Mouse (Mus musculus): ENCODE measurements at regions not wholly inside any gene's neighbourhood (a gene's known extent, or its start where the extent isn't known, plus 50 kb on each side); places are given as distances from the start of the nearest gene placed in this dataset.

GRCm38 (mm10) chr13:101824962-101825361, 56.9 kb upstream of the Pik3r1 start:
- WGBS = 86% methylated on average over 2 of the region's 2 CpGs
- no peaks in the 10 kb centered on the region for H3K27me3 ChIP-seq
- no peak overlapping the region for H3K27ac ChIP-seq
- no peaks in the 10 kb centered on the region for H3K4me1 ChIP-seq
- H3K4me2 ChIP-seq = no peak overlapping the region
- H3K4me3 ChIP-seq = no peak overlapping the region
- H3K36me3 ChIP-seq = no peaks in the 10 kb centered on the region
- H3K9me3 ChIP-seq = no peaks in the 10 kb centered on the region
- no peak for ATAC-seq (ENCODE audit: insufficient number of reproducible peaks, insufficient read depth, low FRiP score, low TSS enrichment, low read depth)
- H3K9ac ChIP-seq = no peak overlapping the region

GRCm38 (mm10) chr13:101831872-101832629, 64.0 kb upstream of the Pik3r1 start:
- Histone ChIP-seq H3K9ac (no peak overlapping the region), H3K36me3 (no peaks in the 10 kb centered on the region), H3K4me2 (no peak overlapping the region), H3K27ac (no peak overlapping the region), H3K4me1 (peaks cover 4% of the 10 kb centered on the region; the same call in 1 of the 2 replicates), H3K27me3 (no peaks in the 10 kb centered on the region), H3K4me3 (no peak overlapping the region), H3K9me3 (no peaks in the 10 kb centered on the region)
- WGBS = 80% methylated on average over 7 of the region's 7 CpGs
- no peak for ATAC-seq (ENCODE audit: insufficient number of reproducible peaks, insufficient read depth, low FRiP score, low TSS enrichment, low read depth)

- Histone ChIP-seq H3K27ac (no peak overlapping the region), H3K9ac (no peak overlapping the region), H3K36me3 (no peaks in the 10 kb centered on the region), H3K4me2 (no peak overlapping the region), H3K4me1 (peaks cover 4% of the 10 kb centered on the region; the same call in 1 of the 2 replicates), H3K9me3 (no peaks in the 10 kb centered on the region), H3K27me3 (no peaks in the 10 kb centered on the region), H3K4me3 (no peak overlapping the region)
- 38% methylated on average over 4 of the region's 4 CpGs for WGBS
- no peak for ATAC-seq (ENCODE audit: insufficient number of reproducible peaks, insufficient read depth, low FRiP score, low TSS enrichment, low read depth)
Measured at GRCm38 (mm10) chr13:101834546-101834945, 66.5 kb upstream of the Pik3r1 start.

- no peaks in the 10 kb centered on the region for H3K36me3 ChIP-seq
- no peak for ATAC-seq (ENCODE audit: insufficient number of reproducible peaks, insufficient read depth, low FRiP score, low TSS enrichment, low read depth)
- H3K27me3 ChIP-seq = no peaks in the 10 kb centered on the region
- WGBS = 73% methylated on average over 1 of the region's 1 CpGs
- peaks cover 4% of the 10 kb centered on the region; the same call in 1 of the 2 replicates for H3K4me1 ChIP-seq
- H3K27ac ChIP-seq = no peak overlapping the region
- no peak overlapping the region for H3K4me3 ChIP-seq
- H3K9ac ChIP-seq = no peak overlapping the region
- no peaks in the 10 kb centered on the region for H3K9me3 ChIP-seq
- H3K4me2 ChIP-seq = no peak overlapping the region
Measured at GRCm38 (mm10) chr13:101836992-101837391, 69.0 kb upstream of the Pik3r1 start.

- no peak for ATAC-seq (ENCODE audit: insufficient number of reproducible peaks, insufficient read depth, low FRiP score, low TSS enrichment, low read depth)
- Histone ChIP-seq H3K9me3 (no peaks in the 10 kb centered on the region), H3K4me3 (no peak overlapping the region), H3K4me2 (no peak overlapping the region), H3K27ac (no peak overlapping the region), H3K27me3 (no peaks in the 10 kb centered on the region), H3K36me3 (no peaks in the 10 kb centered on the region), H3K4me1 (no peaks in the 10 kb centered on the region), H3K9ac (no peak overlapping the region)
- 72% methylated on average over 7 of the region's 7 CpGs for WGBS
Measured at GRCm38 (mm10) chr13:101844461-101845440, 76.7 kb upstream of the Pik3r1 start.

GRCm38 (mm10) chr13:101846016-101846415, 78.0 kb upstream of the Pik3r1 start:
- 76% methylated on average over 3 of the region's 3 CpGs for WGBS
- H3K36me3 ChIP-seq = no peaks in the 10 kb centered on the region
- H3K27me3 ChIP-seq = no peaks in the 10 kb centered on the region
- no peak overlapping the region for H3K4me2 ChIP-seq
- H3K9ac ChIP-seq = no peak overlapping the region
- no peak overlapping the region for H3K27ac ChIP-seq
- no peaks in the 10 kb centered on the region for H3K4me1 ChIP-seq
- no peak for ATAC-seq (ENCODE audit: insufficient number of reproducible peaks, insufficient read depth, low FRiP score, low TSS enrichment, low read depth)
- H3K9me3 ChIP-seq = no peaks in the 10 kb centered on the region
- no peak overlapping the region for H3K4me3 ChIP-seq

- ATAC-seq (ENCODE audit: insufficient number of reproducible peaks, insufficient read depth, low FRiP score, low TSS enrichment, low read depth) = peak; percentile 48; the same call in 1 of the 2 replicates
- Histone ChIP-seq H3K27me3 (no peaks in the 10 kb centered on the region), H3K9me3 (no peaks in the 10 kb centered on the region), H3K36me3 (no peaks in the 10 kb centered on the region), H3K4me1 (no peaks in the 10 kb centered on the region), H3K27ac (peak overlapping the region; percentile 9; the same call in 1 of the 2 replicates), H3K4me2 (no peak overlapping the region), H3K4me3 (no peak overlapping the region), H3K9ac (no peak overlapping the region)
- 64% methylated on average over 12 of the region's 12 CpGs for WGBS
Measured at GRCm38 (mm10) chr13:101847879-101848600, 80.0 kb upstream of the Pik3r1 start.

- Histone ChIP-seq H3K36me3 (no peaks in the 10 kb centered on the region), H3K4me1 (no peaks in the 10 kb centered on the region), H3K9ac (no peak overlapping the region), H3K4me3 (no peak overlapping the region), H3K27ac (no peak overlapping the region), H3K4me2 (no peak overlapping the region), H3K27me3 (no peaks in the 10 kb centered on the region), H3K9me3 (no peaks in the 10 kb centered on the region)
- ATAC-seq (ENCODE audit: insufficient number of reproducible peaks, insufficient read depth, low FRiP score, low TSS enrichment, low read depth) = no peak
- WGBS = 67% methylated on average over 2 of the region's 2 CpGs
Measured at GRCm38 (mm10) chr13:101848601-101849147, 80.7 kb upstream of the Pik3r1 start.

- Histone ChIP-seq H3K4me1 (no peaks in the 10 kb centered on the region), H3K36me3 (no peaks in the 10 kb centered on the region), H3K9ac (no peak overlapping the region), H3K9me3 (no peaks in the 10 kb centered on the region), H3K4me3 (no peak overlapping the region), H3K4me2 (no peak overlapping the region), H3K27me3 (no peaks in the 10 kb centered on the region), H3K27ac (no peak overlapping the region)
- no peak for ATAC-seq (ENCODE audit: insufficient number of reproducible peaks, insufficient read depth, low FRiP score, low TSS enrichment, low read depth)
- WGBS = 85% methylated on average over 6 of the region's 6 CpGs
Measured at GRCm38 (mm10) chr13:101849416-101849815, 81.4 kb upstream of the Pik3r1 start.

- WGBS = 62% methylated on average over 6 of the region's 6 CpGs
Measured at GRCm38 (mm10) chr13:101851329-101851728, 83.3 kb upstream of the Pik3r1 start.

GRCm38 (mm10) chr13:101852960-101853359, 84.9 kb upstream of the Pik3r1 start:
- Histone ChIP-seq H3K4me1 (no peaks in the 10 kb centered on the region), H3K27me3 (no peaks in the 10 kb centered on the region), H3K4me2 (no peak overlapping the region), H3K9ac (no peak overlapping the region), H3K9me3 (no peaks in the 10 kb centered on the region), H3K27ac (no peak overlapping the region), H3K36me3 (no peaks in the 10 kb centered on the region), H3K4me3 (no peak overlapping the region)
- WGBS = 86% methylated on average over 5 of the region's 5 CpGs
- no peak for ATAC-seq (ENCODE audit: insufficient number of reproducible peaks, insufficient read depth, low FRiP score, low TSS enrichment, low read depth)

More at GRCm38 (mm10) chr13:101851329-101851728, 83.3 kb upstream of the Pik3r1 start:
- Histone ChIP-seq H3K9ac (no peak overlapping the region), H3K27ac (no peak overlapping the region), H3K4me1 (no peaks in the 10 kb centered on the region), H3K36me3 (no peaks in the 10 kb centered on the region), H3K4me3 (no peak overlapping the region), H3K27me3 (no peaks in the 10 kb centered on the region), H3K9me3 (no peaks in the 10 kb centered on the region), H3K4me2 (no peak overlapping the region)
- ATAC-seq (ENCODE audit: insufficient number of reproducible peaks, insufficient read depth, low FRiP score, low TSS enrichment, low read depth) = no peak
